Mouse (Mus musculus) testis, adult 2 months (tissue): Measurements from ENCODE around the gene Kcnh3.

Source experiments
- CTCF ChIP-seq: fragments of 200-500 bp; IDR thresholded peaks from 2 replicates; pipeline ENCODE4 v1.5.1; 2012; ENCODE audit warnings: low read depth, mild to moderate bottlenecking, inconsistent platforms, low read length, moderate library complexity; ENCODE audit not compliant: control insufficient read depth, insufficient read depth, insufficient replicate concordance
- POLR2A ChIP-seq: fragments of 200-500 bp; IDR thresholded peaks from 2 replicates; pipeline ENCODE4 v1.6.1; 2012; ENCODE audit warnings: low read depth, mild to moderate bottlenecking, inconsistent platforms, low read length, moderate library complexity; ENCODE audit not compliant: control insufficient read depth

- no peak for TF ChIP-seq CTCF
- no peak for TF ChIP-seq POLR2A
Observed at GRCm38 (mm10) chr15:99259167-99259729, 34.6 kb downstream of the Kcnh3 start.
